Mouse (Mus musculus) urinary bladder, adult 2 months (tissue): ENCODE measurements around the gene Galnt14. TPM values are rescaled to one million over a fixed set of nuclear protein-coding genes. Genes with fewer than 3 reads are reported as not detected.

Experiments used
- DNase-seq: peaks from one replicate; pipeline ENCODE4 v3.0.0; 2022; ENCODE audit warnings: low spot score
- polyA plus RNA-seq: library from polyadenylated mRNA; depleted of rRNA; stranded (reverse); fragments of >200 nt; gene quantifications from 2 replicates; pipeline ENCODE4 v1.2.3, GENCODE M21; 2012; rRNA removed

The Galnt14 gene
- 0.69 and 0.94 TPM in 2 replicates for polyA plus RNA-seq

- DNase-seq, result peak; percentile 55
Measured at GRCm38 (mm10) chr17:73710042-73710911, at the start of gene Galnt14. Gene Galnt14 (minus strand): TSS chr17:73710453.

DNA sequence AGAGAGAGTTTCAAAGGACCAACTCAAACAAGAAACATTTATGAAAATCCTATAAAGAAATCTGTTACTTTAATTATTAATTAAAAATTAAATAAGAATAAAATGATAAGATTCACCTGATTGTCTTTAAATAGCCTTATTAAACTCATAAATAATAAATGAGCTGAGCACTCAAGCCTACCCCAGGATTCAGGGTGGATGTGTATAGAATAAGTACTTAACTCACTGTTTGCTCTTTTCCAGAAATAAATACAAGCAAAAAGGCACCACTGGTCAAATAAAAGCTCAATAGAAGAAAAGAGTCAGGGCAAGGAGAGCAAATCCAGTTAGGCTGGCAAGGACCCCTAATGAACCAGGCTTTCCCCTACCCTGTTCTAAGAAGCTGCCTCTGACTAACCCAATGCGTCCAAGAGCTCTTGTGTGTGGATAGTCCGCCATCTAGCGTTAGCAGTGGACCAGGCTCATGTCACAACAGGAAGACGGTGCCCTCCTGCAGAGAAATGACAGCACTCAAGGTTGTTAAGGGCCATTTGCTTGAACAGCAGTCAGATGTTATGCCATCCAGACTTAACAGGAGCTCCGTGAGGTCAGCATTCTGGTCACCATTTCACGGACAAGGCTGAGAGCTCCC, 33.5 kb upstream of the Galnt14 start:
- DNase-seq, result peak; percentile 37

- DNase-seq, result no peak
Measured at GRCm38 (mm10) chr17:73723885-73724682, 13.8 kb upstream of the Galnt14 start.

DNA sequence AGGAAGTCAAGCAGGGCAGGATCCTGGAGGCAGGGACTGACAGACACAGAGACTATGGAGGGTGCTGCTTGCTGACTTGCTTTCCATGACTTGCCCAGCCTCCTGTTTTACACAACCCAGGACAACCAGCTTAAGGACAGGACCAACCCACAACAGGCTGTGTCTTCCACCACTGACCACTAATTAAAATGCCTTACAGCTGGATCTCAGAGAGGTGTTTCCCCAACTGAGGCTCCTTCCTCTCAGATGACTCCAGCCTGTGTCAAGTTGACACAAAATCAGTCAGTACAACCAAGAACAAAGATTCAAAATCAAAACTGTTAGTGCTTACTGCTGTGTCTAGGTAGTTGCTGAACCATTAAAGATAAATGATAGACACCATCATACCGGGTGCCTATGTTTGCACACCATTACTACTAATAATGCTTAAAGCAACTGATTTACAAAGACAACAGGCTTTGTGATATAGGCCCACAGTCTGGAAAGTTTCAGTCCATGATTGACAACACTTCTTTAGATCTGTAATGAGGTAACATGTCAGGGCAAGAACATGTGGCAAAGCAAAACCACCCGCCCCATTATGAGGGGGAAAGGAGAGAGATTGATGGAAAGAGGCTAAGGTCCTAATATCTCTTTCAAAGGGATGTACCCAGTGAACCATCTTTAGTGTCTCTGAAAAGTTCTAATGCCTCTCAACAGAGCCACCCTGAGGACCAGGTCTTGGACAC, 8.9 kb upstream of the Galnt14 start:
- DNase-seq, result no peak

DNA sequence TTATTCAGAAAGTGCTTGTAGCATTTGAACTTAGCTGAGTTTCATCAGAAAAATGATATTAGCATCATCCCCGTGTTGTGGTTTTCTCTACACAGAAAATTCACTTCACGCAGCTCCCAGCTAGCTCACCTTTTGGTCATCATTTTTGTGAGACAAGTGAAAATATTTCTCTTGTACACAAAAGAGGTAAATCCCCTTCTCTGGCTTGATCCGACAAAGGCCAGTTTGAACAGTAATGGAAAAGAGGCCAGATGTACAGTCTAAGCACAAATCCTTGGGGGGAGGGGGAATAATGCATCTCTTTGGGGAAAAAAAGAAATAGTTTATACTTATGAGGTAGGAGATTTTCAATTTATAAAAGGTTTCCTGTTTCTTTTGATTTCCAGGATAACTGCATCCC, 6.4 kb upstream of the Galnt14 start:
- DNase-seq, result no peak

DNA sequence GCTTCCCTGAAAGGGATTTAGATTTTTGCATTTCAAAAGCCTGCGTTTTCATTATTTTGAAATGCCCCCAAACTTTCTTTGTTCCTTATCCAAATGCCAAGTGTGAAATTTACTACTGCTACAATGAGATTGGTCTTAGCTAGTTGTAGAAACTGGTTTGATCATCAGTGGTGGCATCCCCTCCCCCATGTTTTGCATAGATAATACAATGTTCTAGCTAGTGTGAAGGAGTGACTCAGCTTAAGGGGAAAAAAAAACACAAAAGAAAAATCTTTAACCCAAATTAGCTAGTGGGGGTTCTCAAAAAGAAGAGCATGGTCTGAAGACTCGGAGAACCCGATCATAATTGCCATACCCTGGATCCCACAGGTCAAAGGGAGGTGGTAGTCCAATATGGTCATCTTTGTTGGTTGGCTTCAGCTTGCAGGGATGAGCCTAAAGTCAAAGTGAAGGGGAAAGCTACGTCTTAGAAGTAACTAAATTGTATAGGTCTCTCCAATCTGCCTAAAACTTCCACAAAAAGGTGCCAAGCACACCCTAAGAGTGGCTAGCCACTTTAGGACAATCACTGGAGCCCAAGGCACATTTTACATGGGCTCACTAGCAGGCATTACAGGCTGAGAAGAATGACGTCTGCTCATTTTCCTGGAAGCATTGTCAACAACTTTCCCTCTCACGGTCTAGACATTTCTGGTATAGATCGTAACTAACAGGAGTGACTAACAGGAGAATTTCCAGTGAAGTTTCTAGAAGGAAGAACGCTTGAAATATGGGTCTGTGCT, 4.4 kb upstream of the Galnt14 start:
- no peak for DNase-seq

- no peak for DNase-seq
Measured at GRCm38 (mm10) chr17:73713347-73713746, 3.1 kb upstream of the Galnt14 start.

DNA sequence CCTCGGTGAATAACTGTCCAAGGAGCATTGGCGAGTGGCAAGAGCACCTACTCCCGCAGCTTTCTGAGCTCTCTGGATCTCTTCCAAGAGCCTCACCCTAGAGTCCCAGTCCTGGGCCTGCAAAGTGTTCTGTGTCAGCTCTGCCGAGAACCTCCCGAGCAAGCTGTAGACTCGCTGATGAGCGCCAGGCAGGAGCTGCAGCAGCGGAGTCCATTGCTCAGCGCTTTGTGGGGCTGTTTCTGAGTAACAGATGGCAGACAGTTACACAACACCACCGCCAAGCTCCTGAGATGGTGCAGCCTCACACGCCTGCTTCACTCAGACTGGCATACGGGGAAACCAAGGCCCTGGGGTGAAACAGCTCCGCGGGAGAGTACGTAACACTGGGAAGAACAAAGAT, 1.7 kb upstream of the Galnt14 start:
- no peak for DNase-seq

DNA sequence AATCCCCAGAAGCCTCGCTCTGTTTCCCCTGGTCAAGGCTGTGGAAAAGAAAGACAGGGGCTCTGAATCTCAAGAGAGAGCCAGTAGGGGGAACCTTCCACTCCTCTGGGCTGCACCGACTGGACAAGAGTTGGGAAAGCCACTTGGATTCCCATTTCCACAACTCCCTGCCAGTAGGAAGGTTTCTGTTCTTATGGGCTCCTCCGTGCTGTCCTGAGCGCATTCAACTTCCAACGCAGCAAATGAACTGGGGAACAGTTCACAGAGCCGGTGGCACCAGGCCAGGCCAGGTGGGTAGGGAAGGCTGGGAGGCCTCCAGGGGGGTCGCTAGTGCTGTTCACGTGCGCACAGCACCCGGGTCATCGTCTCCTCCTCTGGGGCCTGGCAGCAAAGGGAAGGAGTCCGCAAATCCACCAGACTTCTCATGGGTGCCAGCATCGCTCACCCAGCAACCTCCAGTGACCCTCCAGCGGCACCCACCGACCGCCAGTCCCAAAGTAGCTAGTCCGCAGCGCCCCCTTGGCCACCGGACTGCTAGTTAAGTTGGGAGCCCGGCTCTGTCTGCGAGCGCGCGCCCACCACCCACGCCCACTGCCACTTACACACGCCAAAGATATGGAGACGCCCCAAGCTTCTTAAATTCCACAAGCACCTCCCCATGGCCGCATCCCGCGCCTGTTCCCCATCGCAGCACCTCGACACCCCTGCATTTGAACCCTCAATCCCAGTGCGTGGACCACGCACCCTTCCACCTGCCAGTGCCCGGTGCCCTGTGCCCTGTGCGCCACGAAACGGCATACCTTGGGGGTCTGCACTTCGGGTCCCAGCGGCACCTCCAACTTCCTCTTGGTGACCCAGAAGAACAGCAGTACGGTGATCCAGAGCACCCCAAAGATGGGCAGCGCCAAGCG, 867 bp downstream of the Galnt14 start:
- DNase-seq, result peak; percentile 24

- no peak for DNase-seq
Measured at GRCm38 (mm10) chr17:73708451-73708850, 1.8 kb downstream of the Galnt14 start.

DNA sequence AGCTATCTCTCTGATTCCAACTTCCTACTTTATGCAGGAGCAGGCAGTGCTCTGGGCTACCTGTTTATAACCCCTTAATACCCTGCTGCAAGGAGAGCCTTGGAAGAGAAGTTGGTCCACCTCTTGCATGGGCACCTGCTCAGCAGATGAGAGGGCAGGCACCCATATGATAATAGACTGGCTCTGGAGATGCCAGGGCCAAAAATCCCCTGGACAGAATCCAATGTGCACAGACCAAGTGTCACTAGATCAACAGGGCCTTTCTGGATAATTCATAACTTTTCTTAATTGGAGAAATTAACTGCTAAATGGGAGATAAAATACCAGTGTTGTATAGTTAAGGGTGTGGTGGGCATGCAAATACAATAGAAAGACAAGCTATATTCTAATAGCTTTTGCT, 6.7 kb downstream of the Galnt14 start:
- no peak for DNase-seq

DNA sequence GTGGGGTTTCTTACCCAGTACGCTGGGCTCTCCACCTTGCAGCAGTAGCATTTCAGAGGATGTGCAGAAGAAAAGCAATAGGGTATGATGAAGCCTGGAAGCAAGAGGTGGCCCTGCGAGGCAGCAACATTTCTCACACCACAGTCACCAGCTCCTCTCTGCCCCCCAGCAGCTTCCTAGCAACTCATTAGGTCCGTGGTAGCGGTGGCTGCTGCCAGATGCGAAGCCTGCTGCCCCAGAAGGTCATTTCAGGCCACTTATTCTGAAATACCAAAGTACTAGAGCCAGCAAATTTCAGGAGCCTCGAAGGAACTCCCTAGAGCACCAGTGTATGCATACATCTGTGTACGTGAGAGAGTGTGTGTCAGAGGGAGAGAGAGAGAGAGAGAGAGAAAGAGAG, 9.2 kb downstream of the Galnt14 start:
- DNase-seq, result no peak

DNA sequence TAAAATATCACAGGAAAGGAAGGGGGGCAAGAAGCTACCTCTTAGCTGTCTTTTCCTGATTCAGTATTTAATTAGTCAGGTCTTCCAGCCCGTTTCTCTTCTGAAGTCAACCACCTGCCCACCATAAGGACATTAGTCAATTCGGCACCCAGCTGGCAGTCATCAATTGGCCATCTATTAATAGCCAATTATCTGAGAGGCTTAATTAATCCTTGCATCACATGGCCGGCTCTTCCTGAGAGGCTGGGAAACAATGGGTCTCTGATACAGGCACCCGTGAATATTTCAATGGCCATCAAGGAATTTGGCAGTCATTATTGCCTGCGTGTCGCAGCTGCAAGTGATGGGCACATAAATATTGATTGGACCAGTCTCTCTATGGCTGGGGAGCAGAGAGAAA, 10.4 kb downstream of the Galnt14 start:
- no peak for DNase-seq

DNA sequence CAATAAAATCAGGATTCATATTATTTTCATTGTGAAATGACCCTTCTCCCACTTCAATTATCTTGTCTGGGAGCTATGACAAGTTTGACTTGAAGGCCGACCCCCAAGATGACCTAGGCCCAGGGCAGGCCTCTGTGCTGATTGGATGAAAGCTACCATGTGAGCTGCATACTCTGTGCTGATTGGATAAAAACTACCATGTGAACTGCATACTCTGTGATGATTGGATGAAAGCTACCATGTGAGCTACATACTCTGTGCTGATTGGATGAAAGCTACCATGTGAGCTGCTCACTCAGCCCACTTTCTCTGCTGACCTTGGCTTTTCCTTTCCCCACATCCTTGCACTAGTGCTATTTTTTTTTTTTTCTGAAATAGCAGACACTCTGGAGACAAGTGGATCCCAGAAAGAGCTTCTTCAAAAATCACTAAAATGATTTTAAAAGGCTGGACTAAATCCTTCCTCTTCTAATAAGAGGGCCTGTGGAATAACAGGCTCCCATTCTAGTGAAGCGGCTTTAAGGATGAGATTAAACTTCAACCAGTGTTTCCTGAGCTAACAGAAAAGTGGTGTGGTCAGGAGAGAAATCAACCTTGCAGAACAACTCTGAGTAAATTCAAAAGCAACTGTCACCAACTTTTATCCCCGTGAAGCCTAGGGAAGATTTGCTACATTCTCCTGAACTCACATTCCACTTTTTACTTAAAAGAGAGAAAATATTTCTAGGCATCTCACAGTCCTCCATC, 15.9 kb downstream of the Galnt14 start:
- DNase-seq, result no peak

GRCm38 (mm10) chr17:73688261-73688660, 22.0 kb downstream of the Galnt14 start:
- no peak for DNase-seq

- no peak for DNase-seq
Measured at GRCm38 (mm10) chr17:73686292-73686691, 24.0 kb downstream of the Galnt14 start.

- no peak for DNase-seq
Measured at GRCm38 (mm10) chr17:73684746-73685145, 25.5 kb downstream of the Galnt14 start.

DNA sequence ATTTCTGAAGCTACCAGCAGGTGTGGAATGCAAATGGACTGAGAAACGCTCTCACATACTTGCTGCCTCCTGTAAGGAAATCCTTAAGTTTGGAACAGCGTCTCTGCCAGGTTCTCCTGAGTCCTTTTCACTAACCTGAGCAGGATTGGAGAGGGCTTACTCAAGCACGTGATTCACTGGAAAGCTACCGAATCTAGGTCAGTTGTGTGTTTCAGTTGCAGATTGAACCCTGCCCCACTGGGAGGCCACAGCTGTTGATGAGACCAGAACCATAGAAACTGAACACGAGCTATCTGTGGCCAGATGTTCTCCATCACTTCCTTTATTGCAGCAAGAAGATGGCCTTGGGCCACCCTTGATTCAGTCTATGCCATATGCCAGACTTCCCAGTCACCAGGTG, 38.3 kb downstream of the Galnt14 start:
- no peak for DNase-seq

- DNase-seq, result no peak
Measured at GRCm38 (mm10) chr17:73670048-73670447, 40.2 kb downstream of the Galnt14 start.
